Mouse (Mus musculus) E14TG2a.4 (cell line): Measurements from ENCODE around the gene Cryga.

ENCODE experiments used
- CTCF ChIP-seq: conservative IDR thresholded peaks from 2 replicates; pipeline ENCODE4 v1.5.1; 2014; ENCODE audit warnings: low read length
- NANOG ChIP-seq: IDR thresholded peaks from 2 replicates; pipeline ENCODE4 v1.6.1; 2014; ENCODE audit warnings: borderline replicate concordance, low read length, mixed read lengths
- POU5F1 ChIP-seq: IDR thresholded peaks from 2 replicates; pipeline ENCODE4 v1.6.1; 2014; ENCODE audit warnings: low read length, borderline replicate concordance

GRCm38 (mm10) chr1:65144783-65145182 is 41.6 kb upstream of the Cryga start:
- no peak for TF ChIP-seq CTCF
- TF ChIP-seq POU5F1, result no peak
- no peak for TF ChIP-seq NANOG
